Mouse (Mus musculus): Measurements from ENCODE around the gene Tmem144.

DNA sequence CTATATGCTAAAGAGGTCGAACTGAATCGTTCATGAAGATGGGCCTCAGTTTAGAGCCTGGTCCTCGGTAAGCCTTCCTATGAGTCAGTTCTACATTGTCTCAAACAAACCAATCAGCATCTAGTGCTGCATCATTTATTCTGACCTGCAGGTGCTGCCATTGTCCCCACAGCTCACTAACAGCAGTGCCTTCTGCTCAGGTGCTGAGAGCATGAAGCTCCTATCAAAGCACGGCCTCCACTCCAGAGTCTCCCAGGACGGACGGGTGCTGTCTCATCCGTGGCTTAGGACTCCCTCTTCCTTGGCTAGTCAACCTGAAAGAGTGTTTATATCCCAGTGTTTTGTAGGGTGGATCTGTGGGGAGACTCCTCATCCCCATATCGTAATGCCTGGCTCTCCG, 14.0 kb upstream of the Tmem144 start:
- TF ChIP-seq CTCF (IDR thresholded peaks at IDR 0.05; ENCODE audit: low read depth) (no peak), EP300 (optimal IDR thresholded peaks at IDR 0.05) (no peak)

All from stomach, postnatal 0 days (tissue).